Mouse (Mus musculus) neural tube, embryonic 10.5 days (tissue): ENCODE measurements around the gene Stox2.

Experiments
- DNase-seq: peaks from one replicate; pipeline ENCODE4 v3.0.0-alpha.2; 2017; ENCODE audit warnings: low spot score; ENCODE audit errors: extremely low spot score

Gene Stox2

DNA sequence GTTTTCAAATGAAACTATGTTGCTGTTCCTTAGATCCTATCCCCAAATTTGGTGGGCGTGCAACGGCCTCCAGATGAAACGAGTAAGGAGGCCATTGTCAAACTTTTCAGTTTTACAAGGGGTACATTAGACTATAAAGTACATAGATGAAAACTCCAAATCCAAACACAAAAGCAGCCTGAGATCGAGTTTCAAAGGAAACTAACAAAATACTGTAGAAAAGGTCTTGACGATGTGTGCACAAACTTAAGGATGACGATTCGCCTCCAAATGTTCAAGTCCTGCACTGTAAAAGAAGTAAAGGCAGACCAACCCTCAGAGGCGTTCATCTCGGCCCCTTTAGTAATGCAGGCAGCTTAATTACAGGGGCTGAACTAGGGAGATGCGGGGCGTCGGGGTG, 34.8 kb downstream of the Stox2 start:
- peak; percentile 24 for DNase-seq

DNA sequence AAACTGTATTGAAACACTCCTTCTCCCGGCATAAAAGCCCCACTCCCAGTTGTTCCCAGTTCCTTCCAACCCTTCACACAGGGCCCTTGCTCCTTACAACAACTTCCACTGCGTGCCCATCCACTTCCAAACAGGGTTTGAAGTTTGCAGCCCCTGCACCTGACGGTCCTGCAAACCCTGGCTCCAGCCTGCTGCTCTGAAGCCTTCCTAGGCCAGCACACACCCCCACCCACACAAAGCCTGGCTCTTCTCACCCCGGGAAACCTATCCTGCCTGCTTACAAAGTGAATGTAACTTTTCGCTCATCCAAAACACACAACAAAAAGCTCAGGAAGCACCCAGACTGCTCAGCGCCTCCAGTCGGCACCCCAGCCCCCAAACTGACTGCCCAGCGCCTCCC, 37.1 kb downstream of the Stox2 start:
- no peak for DNase-seq

DNA sequence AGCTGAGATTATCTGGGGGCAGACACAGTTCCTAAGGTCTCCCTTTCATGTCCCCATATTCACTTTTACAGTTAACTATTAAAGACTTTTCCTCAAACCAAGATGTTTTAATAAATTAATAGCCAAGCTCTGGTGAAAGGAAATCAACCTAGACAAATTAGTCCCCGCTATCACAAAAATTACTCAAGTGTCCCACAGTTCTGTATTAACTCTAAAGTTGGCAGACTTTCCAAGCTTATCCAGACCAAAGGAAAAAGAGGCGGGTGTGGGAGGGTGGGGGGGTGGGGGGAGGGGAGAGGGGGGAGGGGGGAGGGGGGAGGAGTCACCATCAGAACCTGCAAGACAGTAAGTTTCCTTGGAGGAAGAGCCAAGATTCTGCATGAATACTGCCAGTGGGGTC, 41.3 kb downstream of the Stox2 start:
- DNase-seq: no peak

DNA sequence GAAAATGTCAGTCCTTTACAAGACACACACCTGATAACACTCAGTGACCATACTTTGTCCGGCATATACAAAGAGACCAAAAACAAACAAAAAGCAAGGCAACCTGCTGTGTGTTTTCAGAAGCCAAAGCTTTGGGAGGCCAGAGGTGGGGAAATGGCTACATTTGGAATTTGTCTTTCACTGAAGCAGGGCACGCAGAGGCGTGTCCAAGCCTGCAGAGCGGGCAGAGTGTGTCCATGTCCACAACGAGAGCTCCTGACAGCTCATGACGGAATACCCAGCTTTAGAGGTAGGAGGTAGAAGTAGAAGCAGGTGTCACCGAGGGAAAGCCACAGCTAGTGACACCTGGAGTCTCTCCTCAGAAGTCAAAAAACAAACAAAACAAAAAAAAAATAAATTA, 53.2 kb downstream of the Stox2 start:
- no peak for DNase-seq

DNA sequence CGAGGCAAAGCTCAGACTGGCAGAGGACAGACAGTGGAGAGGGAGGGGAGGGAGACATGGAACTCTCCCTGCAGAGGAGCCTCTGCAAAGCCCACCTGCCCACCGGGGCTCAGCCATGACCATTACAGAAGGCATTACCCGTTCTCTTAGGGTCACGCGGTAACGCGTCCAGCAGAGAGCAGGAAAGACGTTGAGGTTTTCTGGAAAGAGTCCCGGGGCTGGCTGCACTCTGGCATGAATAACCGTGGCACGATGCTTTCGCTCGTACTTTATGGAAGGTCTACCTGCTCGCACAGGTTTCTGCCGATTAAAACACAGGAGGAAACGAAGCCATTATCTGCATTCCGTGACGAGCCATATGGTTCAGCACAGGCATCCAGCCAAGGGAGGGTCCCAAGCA, 53.9 kb downstream of the Stox2 start:
- DNase-seq: no peak

DNA sequence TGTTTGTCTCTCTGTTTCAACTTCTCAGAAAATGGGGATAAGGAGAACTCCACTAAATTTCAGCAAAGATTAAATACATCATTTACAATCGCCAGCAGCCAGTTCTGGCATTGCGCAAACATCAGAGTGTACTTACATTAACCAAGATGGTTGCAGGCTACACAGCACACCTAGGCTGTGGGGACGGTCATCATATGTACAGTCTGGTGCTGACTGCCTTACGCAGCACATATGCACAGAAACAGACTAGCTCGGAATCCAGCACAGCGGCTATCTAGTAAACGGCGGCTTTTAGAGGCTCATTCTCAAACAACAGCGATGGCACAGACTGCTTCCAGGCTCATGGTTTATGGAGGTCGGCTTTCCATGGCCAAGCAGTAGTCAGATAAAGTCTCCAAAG, 54.3 kb downstream of the Stox2 start:
- no peak for DNase-seq

DNA sequence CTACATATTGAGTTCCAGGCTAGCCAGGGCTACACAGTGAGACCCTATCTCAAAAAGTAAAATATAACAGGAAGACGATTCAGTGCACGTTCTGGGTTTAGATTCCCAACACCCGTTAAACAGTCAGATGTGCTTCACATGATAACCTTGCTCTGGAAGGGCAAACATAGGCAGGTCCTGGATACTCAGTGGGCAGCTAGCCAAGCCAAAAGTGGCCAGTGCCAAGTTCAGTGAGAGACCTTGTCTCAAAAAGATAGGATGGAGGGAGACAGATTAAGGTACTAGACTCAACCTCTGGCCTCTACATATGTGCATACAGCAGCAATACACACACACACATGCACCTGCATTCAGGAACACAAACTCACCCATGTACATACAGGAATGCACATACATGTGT, 56.7 kb downstream of the Stox2 start:
- no peak for DNase-seq

DNA sequence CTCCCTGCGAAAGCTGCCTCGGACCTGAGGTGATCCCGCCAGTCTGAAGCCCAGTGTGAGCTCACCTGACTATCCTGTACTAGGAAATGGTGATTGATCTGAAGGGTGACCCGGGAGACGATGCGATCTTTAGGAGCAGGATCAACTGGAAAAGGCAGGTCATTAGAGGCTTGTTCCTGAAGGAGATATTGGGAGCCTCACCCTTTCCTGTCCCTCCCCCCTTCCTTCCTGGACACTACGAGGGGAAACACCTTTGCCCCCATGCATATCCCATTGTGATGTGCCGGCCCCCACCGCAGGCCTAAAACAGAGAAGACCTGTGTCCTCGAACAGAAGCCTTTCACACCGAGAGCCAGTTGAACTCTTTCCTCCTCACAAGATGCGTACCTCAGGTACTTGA, 58.0 kb downstream of the Stox2 start:
- DNase-seq: no peak

DNA sequence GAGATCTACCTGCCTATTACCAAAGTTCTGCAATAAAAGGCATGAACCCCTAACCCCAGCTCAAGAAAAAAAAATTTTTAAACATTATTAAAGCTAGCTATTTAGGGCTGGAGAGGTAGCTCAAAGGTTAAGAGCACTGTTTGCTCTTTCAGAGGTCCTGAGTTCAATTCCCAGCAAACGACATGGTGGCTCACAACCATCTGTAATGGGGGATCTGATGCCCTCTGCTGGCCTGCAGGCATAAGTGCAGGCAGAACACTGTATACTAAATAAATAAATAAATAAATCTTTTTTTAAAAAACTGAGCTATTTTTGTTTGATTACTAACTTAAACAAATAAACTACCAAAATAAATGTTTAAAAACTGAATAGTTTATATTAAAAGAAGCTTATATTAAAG, 60.4 kb downstream of the Stox2 start:
- DNase-seq: no peak

DNA sequence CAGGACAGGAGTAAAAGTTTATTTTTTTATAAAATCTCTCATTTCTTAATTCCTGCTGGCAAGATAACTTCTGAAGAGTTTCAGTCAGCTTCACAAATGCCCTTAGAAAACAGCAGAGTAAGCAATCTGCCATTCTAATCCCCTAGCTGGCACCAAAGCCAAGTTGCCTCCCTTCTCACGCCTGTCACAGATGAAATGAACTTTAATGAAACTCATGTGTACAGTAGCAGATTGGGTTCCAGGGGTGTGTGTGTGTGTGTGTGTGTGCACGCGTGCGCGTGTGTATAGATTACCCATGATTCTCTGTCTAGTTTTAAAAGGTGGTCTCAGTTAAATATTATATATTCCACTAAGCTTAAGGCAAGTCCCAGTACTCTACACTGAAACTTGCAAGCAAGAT, 62.0 kb downstream of the Stox2 start:
- DNase-seq: no peak

DNA sequence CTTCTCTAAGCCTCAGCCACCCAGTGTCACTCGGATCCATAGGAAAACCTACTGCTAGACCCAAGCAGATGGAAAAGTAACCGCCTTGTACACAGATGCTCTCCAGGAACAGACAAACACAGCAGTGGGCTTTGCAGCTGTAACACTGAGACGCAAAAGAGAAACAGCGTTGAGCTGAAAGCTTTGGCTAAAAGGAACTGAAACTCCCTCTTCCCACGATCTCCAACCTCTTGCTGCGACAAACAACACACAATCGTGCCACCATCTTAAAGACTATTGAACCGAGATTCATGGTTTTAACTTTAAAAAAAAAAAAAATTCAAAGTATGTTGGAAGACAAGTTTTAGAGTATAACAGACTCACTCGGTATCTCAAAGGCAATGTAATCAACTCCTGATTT, 62.5 kb downstream of the Stox2 start:
- DNase-seq: no peak

DNA sequence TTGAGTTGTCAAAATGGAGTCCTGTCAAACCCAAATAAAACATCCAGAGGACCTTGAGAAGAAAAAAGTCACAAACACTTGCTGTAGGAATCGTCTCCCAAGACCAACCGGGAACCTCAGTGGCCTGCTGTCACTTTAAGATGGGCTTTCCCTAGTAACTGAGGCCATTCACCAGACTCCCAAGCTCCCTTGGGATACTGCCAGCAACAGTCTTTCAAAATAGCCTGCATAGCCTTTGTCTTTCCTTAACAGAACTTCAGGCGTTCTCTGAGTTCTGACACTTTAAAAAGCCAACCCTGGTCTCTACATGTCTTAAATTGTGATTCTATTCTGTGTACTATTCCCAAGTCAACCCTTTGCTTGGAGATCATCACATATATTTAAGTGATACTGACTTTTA, 64.9 kb downstream of the Stox2 start:
- no peak for DNase-seq

DNA sequence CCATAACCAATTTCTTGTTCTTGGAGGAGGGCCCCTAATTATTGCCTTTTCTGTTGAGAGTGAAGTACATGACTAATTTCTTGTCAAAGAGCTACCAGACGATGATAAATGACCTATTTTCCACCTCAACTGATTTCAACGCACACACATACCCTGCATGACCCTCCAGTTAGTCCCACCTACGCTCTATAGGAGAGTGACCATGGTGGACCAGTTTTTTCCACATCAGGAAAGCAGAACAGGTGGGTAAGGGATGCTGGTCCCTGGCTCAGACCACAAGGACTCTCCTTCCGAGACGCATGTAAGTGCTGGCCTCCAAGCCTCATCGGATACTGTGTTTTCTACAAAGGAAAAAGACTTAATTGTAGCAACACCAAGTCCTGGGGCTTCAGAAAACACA, 65.4 kb downstream of the Stox2 start:
- DNase-seq: no peak

DNA sequence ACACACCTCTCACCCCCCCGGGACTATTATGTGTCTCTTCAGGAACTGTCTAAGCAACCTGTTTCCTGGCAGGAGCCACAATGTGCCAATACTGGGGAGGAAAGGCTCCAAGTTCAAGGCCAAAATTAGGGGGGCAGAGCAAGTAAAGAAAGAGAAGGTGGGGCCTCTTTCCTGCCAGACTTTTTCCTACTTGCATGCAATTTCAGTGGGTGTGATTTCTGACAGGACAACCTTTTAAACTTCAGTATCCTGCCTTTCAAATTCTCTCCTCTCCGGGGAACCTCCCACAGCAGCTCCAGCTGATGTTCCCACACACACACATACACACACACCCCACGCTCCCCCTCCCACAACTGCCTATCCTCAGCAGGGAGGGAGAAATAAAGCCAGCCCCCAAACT, 66.1 kb downstream of the Stox2 start:
- no peak for DNase-seq

DNA sequence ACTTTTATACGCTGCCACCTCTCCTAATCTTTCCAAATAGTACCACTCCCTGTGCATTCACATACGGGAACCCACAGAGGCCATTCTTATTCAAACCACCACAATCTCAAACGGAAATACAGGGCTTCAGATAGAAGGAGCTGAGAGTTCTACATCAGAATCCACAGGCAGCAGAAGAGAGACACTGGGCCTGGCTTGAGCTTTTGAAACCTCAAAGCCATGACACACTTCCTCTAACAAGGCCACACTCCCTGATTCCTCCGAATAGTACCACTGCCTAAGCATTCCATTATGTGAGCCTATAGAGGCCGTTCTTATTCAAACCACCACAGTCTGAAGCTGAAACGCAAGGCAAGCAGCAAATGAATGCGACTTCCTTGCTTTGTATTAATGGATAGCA, 69.5 kb downstream of the Stox2 start:
- no peak for DNase-seq

DNA sequence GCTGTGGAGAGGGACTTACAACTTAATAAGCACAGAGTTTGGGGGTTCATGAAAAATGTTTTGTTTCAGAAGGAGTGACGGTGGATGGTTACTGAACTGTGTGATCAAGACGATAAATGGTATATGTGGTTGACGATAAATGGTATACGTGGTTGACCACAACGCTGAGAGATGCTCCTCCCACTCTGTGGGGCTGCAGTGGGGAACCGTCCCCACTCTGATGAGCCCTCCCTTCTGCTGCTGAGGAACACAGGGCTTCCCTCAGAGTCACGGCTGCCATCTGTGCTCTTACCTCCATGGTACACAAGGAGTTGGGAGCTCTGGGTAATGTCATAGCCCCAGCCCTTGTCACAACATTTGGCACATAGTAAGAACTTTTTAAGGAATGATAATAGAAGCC, 72.4 kb downstream of the Stox2 start:
- DNase-seq: no peak

DNA sequence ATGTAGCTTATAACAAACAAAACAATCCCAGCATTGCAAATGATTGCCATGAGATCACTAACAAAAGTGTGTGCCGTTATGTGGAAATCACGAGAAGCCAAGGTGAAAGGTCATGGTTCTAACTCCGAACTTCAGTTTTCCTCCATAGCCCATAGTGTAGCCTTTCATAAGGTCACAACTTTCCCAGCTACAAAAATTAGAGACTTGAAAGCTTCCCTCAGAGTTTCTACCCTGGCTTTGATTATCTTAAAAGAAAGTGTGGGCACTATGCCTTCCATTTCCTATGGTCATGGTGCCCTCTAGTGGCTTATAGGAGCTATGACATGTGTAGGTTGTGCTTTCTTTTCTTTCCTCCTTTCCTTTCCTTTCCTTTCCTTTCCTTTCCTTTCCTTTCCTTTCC, 74.6 kb downstream of the Stox2 start:
- DNase-seq: peak; percentile 30

DNA sequence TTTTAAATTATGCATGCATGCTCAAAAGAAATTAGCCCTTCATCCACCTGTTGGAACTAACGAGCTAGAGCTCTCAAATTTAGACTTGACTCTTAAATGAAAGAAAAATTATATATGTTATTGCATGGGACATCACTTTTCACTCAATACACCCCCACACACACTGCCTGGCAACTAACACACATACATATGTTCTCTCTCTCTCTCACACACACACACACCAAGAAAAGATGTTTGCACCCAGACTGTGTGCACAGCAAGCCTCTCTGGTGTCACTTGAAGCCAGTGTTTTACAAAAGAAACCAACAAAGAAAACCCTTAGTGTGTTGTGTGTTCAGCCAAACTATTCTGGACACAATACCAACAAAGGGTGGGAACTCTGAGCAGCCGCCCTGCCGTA, 75.1 kb downstream of the Stox2 start:
- DNase-seq: no peak

DNA sequence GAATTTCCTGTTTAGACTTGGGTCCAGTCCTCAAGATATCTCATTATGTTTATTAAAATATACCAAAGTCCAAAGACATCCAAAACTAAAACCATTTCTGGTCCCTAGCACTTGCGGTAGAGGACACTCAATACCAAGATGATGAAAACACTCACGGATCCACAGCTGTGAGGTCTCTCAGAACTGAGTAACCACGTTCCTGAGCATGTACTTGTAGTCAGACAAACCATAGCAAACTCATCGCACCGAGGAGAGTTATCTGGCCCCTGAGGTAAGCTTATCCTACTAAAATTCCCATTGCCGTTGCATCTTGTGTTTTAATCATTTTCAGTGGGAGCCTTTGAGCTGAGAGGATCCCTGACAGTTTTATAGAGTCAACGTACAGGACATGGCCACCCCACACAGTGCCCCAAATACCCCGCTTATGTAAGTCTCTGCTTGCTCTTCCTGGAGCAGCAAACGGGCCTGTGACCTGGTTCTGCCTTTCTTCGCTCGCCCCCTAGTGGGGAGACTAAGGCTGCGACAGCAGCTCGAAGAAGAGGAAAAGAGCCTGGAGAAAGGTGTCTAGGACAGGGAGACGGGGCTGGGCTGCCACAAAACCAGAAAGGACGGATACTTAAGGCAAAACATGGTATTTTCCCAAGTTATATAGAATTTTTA, 75.6 kb downstream of the Stox2 start:
- peak; percentile 83 for DNase-seq

DNA sequence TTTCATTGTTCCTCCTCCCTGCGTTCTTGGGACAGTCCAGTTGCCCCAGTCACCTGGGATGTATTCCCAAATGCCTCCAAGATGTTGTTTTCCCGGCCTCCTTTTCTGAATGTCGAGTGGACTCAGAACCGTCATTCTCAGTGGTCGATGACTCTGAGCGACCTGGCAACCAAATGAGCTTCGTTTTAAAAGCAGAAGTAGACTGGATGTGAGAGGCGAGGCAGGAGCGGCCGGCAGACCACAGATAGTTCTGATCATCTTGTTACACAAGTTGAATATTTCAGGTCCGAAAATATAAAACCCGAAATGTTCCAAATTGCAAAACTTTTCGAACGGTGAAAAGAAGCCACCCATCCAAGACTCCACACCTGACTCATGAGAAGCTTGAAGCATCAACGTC, 76.2 kb downstream of the Stox2 start:
- DNase-seq: no peak

DNA sequence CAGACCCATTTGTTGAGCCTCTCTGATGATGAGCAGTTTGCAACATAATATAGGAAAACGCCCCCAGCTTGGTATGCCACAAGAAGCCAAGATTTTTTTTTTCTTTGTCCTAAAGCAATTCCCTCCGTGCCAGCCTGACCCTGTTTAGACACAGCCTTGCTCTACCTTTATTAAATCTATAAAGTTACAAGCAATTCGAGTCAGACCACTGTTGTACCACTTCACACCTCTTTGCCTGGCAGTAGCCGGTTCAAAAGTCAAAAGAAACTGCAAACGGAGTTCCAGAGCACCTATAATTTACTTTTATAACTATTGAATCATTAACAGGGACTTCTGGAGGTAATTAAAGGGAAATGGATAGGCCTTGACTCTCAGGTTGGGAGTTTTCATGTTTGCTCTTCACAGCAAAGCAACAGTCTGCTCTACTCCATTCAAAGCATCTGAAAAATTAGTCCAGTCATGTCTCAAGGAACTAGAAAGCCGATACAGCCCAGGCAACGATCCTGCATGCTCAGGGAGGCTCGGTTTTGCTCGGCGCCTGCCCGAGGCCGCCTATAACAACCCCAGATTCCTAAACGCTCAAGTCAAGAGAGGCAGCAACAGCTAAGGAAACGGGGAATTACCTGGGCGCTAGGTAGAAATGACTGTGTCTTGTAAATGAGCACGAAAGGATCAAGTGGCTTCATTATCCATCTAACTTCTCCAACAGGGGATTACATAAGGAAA, 77.0 kb downstream of the Stox2 start:
- DNase-seq: no peak

DNA sequence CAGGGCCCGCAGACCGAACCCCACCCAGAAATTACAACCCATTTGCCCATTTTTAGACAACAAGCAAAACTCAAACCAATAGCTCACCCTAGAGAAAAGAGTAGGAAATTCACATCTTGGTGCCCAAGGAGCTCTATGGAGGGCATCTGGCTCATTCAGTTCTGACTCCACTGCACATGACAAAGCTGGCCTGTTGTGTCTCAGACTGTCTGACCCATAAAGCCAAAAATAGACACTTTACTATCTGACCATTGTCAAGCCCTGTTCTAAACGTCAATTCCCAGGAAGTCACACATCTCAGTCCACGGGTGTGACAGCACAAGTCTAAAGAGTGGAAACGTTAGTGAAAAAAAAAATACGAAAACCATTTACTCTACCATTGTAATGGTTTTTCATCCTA, 79.1 kb downstream of the Stox2 start:
- no peak for DNase-seq

DNA sequence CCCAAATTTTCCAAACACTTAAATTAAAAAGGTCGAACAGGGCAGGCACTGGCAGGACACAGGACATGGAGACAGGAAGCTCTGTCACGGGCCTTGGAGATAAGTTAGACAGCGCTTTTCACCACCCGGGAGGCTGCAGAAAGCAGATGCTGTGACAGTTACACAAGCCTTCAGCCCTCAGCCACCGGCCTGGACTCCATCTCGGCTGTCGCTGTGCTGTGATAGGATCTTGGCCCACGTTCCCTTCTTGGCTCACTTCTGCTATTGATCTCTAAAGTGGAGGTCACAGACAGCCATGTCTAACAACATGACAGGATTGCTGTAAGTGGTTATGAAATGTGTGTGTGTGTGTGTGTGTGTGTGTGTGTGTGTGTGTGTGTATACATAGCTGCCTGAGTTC, 82.9 kb downstream of the Stox2 start:
- no peak for DNase-seq
